Mouse (Mus musculus) heart, embryonic 10.5 days (tissue): Measurements from ENCODE around the gene Zswim5. TPM values are rescaled to one million over a fixed set of nuclear protein-coding genes. Genes with fewer than 3 reads are reported as not detected.

Experiments used
- DNase-seq: peaks from one replicate; pipeline ENCODE4 v3.0.0-alpha.2; 2017; ENCODE audit warnings: low spot score
- H3K27ac ChIP-seq: fragments of 300-500 bp; sonication (generic); 2 replicates; pipeline ENCODE4 v1.5.1; 2016; ENCODE audit warnings: mild to moderate bottlenecking
- H3K27me3 ChIP-seq: fragments of 300-500 bp; sonication (generic); 2 replicates; pipeline ENCODE4 v1.6.1; 2016; ENCODE audit warnings: mild to moderate bottlenecking; ENCODE audit not compliant: poor library complexity, insufficient read depth, severe bottlenecking
- H3K36me3 ChIP-seq: fragments of 300-500 bp; sonication (generic); 2 replicates; pipeline ENCODE4 v1.6.1; 2016; ENCODE audit warnings: mild to moderate bottlenecking, moderate library complexity
- H3K4me1 ChIP-seq: fragments of 300-500 bp; sonication (generic); 2 replicates; pipeline ENCODE4 v1.6.1; 2016; ENCODE audit warnings: mild to moderate bottlenecking
- H3K4me3 ChIP-seq: fragments of 300-500 bp; sonication (generic); 2 replicates; pipeline ENCODE4 v1.5.1; 2016; ENCODE audit warnings: mild to moderate bottlenecking, moderate library complexity
- H3K9me3 ChIP-seq: fragments of 300-500 bp; sonication (generic); 2 replicates; pipeline ENCODE4 v1.6.1; 2016; ENCODE audit warnings: mild to moderate bottlenecking, moderate library complexity
- WGBS: fragments of 180-500 bp; shearing (Covaris S2); methylation state at CpG from one replicate; pipeline ENCODE4 v1.1.7; 2016; 5-methylcytosine and 5-hydroxymethylcytosine counted together
- polyA plus RNA-seq: library from polyadenylated mRNA; unstranded; fragments of >200 nt; fragmentation: Nextera tagmentation; extraction: Ambion mirVana; gene quantifications from 2 replicates; pipeline ENCODE4 v1.2.1, GENCODE M21; 2016

Gene Zswim5
- polyA plus RNA-seq, 1 experiment from 2014 or later = 1.1 TPM

DNA sequence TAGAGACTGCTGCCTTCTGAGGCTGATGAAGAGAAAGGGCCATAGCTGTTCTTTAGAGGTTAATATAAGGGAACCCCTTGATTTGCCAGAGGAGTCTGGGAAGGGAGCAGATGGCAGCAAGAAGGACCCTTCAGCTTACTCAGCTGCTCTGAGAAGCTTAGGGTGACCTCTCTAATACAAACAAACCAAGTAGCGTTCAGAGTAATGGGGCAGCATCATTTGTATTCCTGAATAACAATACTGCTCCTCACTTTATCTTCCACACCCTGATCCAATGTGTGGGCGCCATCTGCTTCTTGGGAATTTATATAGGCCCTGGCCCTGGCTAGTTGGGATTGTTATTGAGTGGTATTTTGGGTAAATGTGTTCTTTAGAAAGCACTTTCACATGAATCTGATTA, 65.5 kb downstream of the Zswim5 start:
- H3K27ac ChIP-seq = no peak overlapping the region
- no peaks in the 10 kb centered on the region for H3K4me1 ChIP-seq
- 72% methylated on average over 2 of the region's 2 CpGs for WGBS
- H3K4me3 ChIP-seq = no peak overlapping the region
- no peaks in the 10 kb centered on the region for H3K9me3 ChIP-seq
- H3K36me3 ChIP-seq = no peaks in the 10 kb centered on the region
- no peak for DNase-seq
- no peaks in the 10 kb centered on the region for H3K27me3 ChIP-seq

DNA sequence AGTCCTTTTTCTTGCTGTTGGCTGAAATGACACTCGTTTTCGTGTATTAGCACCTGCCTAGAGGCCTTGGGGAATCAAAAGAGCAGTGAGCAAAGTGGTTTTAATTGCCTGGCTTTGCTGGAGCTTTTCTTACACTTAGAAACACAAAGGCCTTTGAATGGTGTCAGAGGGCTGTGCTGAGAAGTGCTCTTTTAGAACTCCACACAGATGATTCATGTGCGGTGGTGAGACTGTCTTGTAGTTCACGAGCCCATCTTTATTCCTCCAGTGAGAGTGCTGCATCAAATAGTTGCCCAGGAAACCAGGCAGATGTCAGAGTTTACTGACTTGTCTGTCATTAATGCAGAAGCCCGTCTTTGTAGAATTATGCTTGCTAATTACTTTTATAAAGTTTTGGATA, 66.9 kb downstream of the Zswim5 start:
- DNase-seq = no peak
- H3K4me1 ChIP-seq = no peaks in the 10 kb centered on the region
- H3K27me3 ChIP-seq = no peaks in the 10 kb centered on the region
- no peaks in the 10 kb centered on the region for H3K9me3 ChIP-seq
- H3K36me3 ChIP-seq = no peaks in the 10 kb centered on the region
- no peak overlapping the region for H3K4me3 ChIP-seq
- WGBS = 73% methylated on average over 5 of the region's 5 CpGs
- no peak overlapping the region for H3K27ac ChIP-seq

DNA sequence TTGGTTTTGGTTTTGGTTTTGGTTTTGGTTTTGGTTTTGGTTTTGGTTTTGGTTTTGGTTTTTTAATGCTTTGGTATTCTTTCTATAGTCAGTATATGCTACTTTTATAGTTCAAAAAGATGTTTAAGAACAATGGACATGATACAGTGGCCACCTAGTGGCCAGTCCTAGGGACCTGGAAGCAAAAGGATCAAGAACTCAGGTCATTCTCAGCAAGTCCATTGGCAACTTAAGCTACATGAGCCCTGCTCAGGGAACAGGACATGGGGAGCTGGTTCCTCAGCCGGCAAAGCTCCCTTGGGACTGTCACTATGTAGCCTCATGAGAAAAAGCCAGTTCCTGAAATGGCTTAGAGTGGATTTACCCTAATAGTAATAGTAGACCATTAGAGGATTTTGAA, 74.5 kb downstream of the Zswim5 start:
- Histone ChIP-seq H3K9me3 (no peaks in the 10 kb centered on the region), H3K27me3 (no peaks in the 10 kb centered on the region), H3K27ac (no peak overlapping the region), H3K36me3 (no peaks in the 10 kb centered on the region), H3K4me3 (no peak overlapping the region), H3K4me1 (no peaks in the 10 kb centered on the region)
- WGBS = 23% methylated on average over 1 of the region's 1 CpGs
- no peak for DNase-seq

DNA sequence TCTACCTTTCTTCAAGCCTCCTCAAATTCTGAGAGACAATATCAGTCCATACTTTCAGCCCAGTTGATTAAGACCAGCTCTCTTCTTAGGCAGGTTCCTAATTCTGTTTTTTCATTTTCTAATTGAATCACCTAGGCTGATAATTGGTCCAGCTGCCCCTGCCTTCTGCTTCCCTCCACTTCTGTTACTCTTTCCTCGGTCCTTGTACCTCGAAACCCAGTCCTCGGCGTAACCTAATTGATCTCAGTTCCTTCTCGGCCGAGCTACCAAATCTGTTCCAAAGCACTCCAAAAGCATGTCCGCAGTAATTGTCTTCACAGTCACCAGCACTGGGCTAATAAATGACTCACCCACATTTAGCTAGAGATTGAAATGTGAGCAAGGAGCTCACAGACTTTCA, 77.8 kb downstream of the Zswim5 start:
- H3K4me3 ChIP-seq = no peak overlapping the region
- no peaks in the 10 kb centered on the region for H3K4me1 ChIP-seq
- H3K27ac ChIP-seq = no peak overlapping the region
- H3K27me3 ChIP-seq = no peaks in the 10 kb centered on the region
- no peak for DNase-seq
- WGBS = 85% methylated on average over 7 of the region's 7 CpGs
- no peaks in the 10 kb centered on the region for H3K36me3 ChIP-seq
- H3K9me3 ChIP-seq = no peaks in the 10 kb centered on the region

DNA sequence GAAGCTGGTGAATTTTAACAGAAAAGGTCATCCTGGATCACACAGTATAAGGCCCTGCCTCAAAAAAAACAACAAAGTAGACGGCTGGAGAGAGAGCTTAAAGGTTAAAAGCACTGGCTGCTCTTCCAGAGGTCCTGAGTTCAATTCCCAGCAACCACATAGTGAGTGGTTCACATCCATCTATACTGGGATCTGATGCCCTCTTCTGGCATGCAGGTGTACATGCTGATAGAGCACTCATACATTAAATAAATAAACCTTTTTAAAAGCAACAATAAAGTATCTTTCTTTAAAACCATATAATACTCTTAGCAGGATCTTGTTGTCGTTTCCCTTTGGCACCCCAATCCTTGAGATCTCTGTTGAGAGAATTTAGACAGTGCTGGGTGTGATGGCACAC, 99.3 kb downstream of the Zswim5 start:
- Histone ChIP-seq H3K4me1 (no peaks in the 10 kb centered on the region), H3K27ac (no peak overlapping the region), H3K36me3 (0 out of 2 replicates have a peak, but pooled peaks cover 3% of the 10 kb centered on the region), H3K9me3 (no peaks in the 10 kb centered on the region), H3K4me3 (no peak overlapping the region), H3K27me3 (no peaks in the 10 kb centered on the region)
- DNase-seq = no peak
- 73% methylated on average over 2 of the region's 2 CpGs for WGBS

DNA sequence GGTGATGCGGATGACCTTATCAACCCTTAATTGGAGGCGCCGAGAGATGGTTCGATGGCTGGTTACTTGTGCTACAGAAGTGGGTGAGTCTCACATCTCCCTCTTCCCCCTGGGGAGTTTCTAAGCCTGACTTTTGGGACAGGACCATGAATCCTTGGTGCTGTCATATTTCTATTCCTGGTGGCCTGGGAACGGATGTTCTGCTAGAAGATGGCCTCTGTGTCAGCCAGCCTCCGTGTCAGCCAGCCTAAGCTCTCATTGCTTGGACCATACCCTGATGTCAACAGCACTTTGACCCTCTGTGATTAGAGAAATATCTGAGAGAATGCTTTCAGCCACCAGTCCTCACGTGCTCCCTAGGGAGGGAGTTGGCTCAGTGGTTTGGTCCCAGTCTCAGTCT, 108.5 kb downstream of the Zswim5 start:
- Histone ChIP-seq H3K9me3 (no peaks in the 10 kb centered on the region), H3K27ac (no peak overlapping the region), H3K4me1 (0 out of 2 replicates have a peak, but pooled peaks cover 8% of the 10 kb centered on the region), H3K4me3 (no peak overlapping the region), H3K27me3 (no peaks in the 10 kb centered on the region), H3K36me3 (peaks cover 18% of the 10 kb centered on the region; the same call in 1 of the 2 replicates)
- 84% methylated on average over 7 of the region's 7 CpGs for WGBS
- DNase-seq = no peak

DNA sequence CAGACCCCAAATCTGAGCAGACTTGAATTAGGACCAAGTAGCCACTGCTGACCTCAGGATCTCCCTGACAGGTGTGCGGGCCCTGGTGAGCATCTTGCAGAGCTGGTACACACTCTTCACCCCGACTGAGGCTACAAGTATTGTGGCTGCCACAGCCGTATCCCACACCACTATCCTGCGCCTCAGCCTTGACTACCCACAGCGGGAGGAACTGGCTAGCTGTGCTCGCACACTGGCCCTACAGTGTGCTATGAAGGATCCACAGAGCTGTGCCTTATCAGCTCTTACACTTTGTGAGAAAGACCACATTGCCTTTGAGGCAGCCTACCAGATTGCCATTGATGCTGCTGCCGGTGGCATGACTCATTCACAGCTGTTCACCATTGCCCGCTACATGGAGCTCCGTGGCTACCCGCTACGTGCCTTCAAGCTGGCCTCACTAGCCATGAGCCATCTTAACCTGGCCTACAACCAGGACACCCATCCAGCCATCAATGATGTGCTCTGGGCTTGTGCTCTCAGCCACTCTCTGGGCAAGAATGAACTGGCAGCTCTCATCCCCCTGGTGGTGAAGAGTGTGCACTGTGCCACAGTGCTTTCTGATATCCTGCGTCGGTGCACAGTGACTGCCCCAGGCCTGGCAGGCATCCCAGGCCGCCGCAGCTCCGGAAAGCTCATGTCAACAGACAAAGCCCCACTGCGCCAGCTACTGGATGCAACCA, 109.4 kb downstream of the Zswim5 start:
- DNase-seq = no peak
- no peaks in the 10 kb centered on the region for H3K27me3 ChIP-seq
- 52% methylated on average over 17 of the region's 17 CpGs for WGBS
- H3K4me1 ChIP-seq = 0 out of 2 replicates have a peak, but pooled peaks cover 8% of the 10 kb centered on the region
- no peak overlapping the region for H3K27ac ChIP-seq
- H3K4me3 ChIP-seq = no peak overlapping the region
- H3K36me3 ChIP-seq = peaks cover 22% of the 10 kb centered on the region; the same call in 1 of the 2 replicates
- H3K9me3 ChIP-seq = no peaks in the 10 kb centered on the region

- H3K27me3 ChIP-seq = no peaks in the 10 kb centered on the region
- WGBS = 71% methylated on average over 5 of the region's 5 CpGs
- no peaks in the 10 kb centered on the region for H3K9me3 ChIP-seq
- H3K4me3 ChIP-seq = no peak overlapping the region
- H3K4me1 ChIP-seq = 0 out of 2 replicates have a peak, but pooled peaks cover 8% of the 10 kb centered on the region
- peaks cover 22% of the 10 kb centered on the region; the same call in 1 of the 2 replicates for H3K36me3 ChIP-seq
- DNase-seq = no peak
- no peak overlapping the region for H3K27ac ChIP-seq
Observed at GRCm38 (mm10) chr4:116987122-116987456, 109.9 kb downstream of the Zswim5 start.

DNA sequence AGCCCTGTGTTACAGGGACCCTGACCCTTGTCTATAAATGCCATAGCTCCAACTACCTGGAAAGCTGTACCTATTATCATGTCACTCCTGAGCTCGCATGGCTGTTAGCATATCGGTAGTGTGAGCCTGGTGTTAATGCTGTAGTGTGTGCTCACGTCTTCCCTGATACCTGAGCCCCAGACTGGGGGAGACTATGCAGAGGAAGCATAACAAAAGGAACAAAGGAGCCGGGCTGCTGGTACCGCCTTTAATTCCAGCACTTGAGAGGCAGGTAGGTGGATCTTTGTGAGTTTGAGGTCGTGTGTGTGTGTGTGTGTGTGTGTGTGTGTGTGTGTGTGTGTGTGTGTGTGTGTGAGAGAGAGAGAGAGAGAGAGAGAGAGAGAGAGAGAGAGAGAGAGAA, 112.6 kb downstream of the Zswim5 start:
- Histone ChIP-seq H3K27me3 (no peaks in the 10 kb centered on the region), H3K9me3 (no peaks in the 10 kb centered on the region), H3K4me3 (no peak overlapping the region), H3K4me1 (peaks cover 20% of the 10 kb centered on the region), H3K36me3 (peaks cover 22% of the 10 kb centered on the region; the same call in 1 of the 2 replicates), H3K27ac (no peak overlapping the region)
- DNase-seq = no peak
- 72% methylated on average over 6 of the region's 6 CpGs for WGBS

DNA sequence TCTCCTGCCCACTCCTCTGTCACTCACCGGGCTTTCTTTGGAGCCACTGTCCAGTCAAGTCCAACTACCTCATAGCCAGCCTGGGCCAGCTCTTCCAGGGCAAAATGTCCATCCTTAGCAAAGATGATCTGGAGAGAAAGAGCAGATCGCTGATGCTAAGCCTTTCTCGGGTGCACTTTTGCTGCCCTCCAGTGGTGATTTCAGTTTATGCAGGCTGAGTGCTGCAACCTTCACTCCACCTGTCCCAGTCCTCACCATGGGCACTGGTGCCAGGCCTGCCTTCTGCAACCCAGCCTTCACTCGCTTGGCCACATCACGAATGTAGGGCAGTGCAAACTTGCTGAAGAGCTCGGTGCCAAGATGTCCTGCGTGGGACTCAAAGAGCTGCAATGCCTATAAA, 114.2 kb downstream of the Zswim5 start:
- peak; percentile 85 for DNase-seq
- 18% methylated on average over 7 of the region's 7 CpGs for WGBS
- H3K9me3 ChIP-seq = no peaks in the 10 kb centered on the region
- peaks cover 19% of the 10 kb centered on the region; the same call in 1 of the 2 replicates for H3K36me3 ChIP-seq
- H3K4me3 ChIP-seq = no peak overlapping the region
- H3K4me1 ChIP-seq = peaks cover 32% of the 10 kb centered on the region
- H3K27me3 ChIP-seq = 0 out of 2 replicates have a peak, but pooled peaks cover 2% of the 10 kb centered on the region
- H3K27ac ChIP-seq = no peak overlapping the region

GRCm38 (mm10) chr4:116993672-116994621, 116.8 kb downstream of the Zswim5 start, which contains the start of gene Urod:
Urod (minus strand) TSS chr4:116994413.
- under 1% methylated on average over 38 of the region's 38 CpGs for WGBS
- Histone ChIP-seq H3K27me3 (0 out of 2 replicates have a peak, but pooled peaks cover 10% of the 10 kb centered on the region), H3K4me3 (peak within 1 kb of the TSS; percentile 96), H3K9me3 (no peaks in the 10 kb centered on the region), H3K36me3 (peaks cover 23% of the 10 kb centered on the region; the same call in 1 of the 2 replicates), H3K4me1 (peaks cover 26% of the 10 kb centered on the region), H3K27ac (peak within 1 kb of the TSS; percentile 84)
- DNase-seq = peak; percentile 97

DNA sequence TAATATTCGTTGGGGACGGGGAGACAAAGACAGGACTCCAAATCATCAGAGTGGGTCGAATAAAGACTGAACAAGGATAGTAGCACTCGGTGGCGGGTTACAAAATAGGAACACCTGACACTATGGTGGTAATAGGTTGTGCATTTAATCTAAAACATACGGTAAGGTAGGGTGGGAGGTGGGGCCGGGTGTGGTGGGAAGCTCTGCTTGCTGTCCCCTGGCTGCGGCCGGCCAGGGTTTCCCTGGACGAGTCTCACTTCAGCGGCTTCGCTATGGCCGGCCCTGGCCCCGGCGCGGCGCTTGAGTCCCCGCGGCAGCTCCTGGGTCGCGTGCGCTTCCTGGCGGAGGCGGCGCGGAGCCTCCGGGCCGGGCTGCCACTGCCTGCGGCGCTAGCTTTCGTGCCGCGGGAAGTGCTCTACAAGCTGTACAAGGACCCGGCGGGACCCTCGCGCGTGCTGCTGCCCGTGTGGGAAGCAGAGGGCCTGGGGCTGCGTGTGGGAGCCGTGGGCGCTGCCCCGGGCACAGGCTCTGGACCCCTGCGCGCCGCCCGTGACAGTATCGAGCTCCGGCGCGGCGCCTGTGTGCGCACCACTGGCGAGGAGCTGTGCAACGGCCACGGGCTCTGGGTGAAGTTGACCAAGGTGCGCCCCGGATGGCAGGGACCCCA, 118.1 kb downstream of the Zswim5 start, which contains the start of gene Hectd3:
Gene Hectd3, plus strand, starts transcription at position 187 of the 667 bp plus-strand sequence.
- Histone ChIP-seq H3K27me3 (0 out of 2 replicates have a peak, but pooled peaks cover 10% of the 10 kb centered on the region), H3K9me3 (no peaks in the 10 kb centered on the region), H3K4me3 (peak within 1 kb of the TSS; percentile 96), H3K4me1 (peaks cover 26% of the 10 kb centered on the region), H3K27ac (peak within 1 kb of the TSS; percentile 84), H3K36me3 (peaks cover 26% of the 10 kb centered on the region)
- under 1% methylated on average over 58 of the region's 58 CpGs for WGBS
- peak; percentile 87 for DNase-seq
